Mouse (Mus musculus): ENCODE results near the gene Gramd1b.
A peak's percentile ranks its signal among the peaks of the same experiment; 100 is the strongest.

The Gramd1b gene

GRCm38 (mm10) chr9:40332326-40332725 is 198.9 kb downstream of the Gramd1b start:
- no peak for DNase-seq

GRCm38 (mm10) chr9:40331411-40332286 is 199.5 kb downstream of the Gramd1b start:
- DNase-seq: no peak

GRCm38 (mm10) chr9:40330609-40331382 is 200.4 kb downstream of the Gramd1b start:
- DNase-seq: peak; percentile 46 to 53

- DNase-seq: no peak
Observed at GRCm38 (mm10) chr9:40326260-40326915, 204.8 kb downstream of the Gramd1b start.

- DNase-seq: no peak
Observed at GRCm38 (mm10) chr9:40324826-40325225, 206.4 kb downstream of the Gramd1b start.

GRCm38 (mm10) chr9:40324232-40324792 is 206.9 kb downstream of the Gramd1b start:
- DNase-seq: no peak

GRCm38 (mm10) chr9:40323773-40324172 is 207.4 kb downstream of the Gramd1b start:
- no peak for DNase-seq

DNA sequence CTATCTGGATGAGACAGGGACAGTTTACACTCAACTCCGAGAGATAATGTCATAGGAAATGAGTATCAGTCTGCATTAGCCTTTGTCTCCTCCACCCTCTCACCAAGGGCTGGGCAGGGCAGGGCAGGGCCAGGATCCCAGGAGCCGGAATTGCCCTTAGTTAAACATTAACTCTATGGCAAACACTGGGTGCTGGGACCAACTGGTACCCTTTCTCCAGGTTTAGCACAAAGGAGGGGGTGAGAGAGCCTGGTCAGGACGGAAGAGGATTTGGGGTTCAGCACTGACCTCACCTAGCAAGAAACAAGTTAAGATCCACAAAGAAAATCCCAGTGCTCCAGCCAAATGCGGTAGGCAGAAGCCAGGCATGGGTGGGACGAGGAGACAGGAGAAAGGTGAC is 208.0 kb downstream of the Gramd1b start:
- DNase-seq: no peak

DNA sequence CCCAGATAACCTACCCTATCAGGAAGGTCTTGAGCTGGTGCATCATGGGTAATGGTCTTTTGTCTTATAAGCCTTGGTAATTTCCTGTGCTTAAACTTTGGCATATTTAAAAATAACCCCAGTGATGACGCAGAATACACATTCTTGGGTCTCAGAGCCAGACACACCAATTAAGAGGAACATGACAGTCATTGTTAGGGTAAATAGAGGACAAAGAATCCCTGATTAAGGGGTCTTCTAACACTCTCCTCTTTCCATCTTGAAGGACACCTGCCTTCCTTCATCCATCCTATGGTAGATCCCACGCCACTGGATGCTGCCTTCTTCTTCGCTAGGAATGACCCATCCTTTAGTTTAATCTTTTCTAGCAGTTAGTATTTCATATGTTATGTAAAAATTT is 208.8 kb downstream of the Gramd1b start:
- no peak for DNase-seq

DNA sequence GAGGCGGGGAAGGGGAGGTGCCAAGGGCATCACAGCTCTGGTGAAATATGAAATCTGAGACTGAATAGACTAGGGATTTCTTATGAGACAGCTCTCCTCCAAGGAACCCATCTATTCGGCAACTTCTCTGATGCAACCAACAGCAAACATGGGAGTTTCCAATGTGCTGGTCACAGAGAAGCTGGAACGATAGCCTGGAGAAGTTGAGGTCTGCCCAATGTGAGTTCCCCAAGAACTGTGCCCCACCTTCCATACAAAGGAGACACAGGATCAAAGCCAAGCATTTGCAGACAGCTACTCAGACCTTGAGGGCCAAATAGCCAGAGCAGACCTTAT is 209.5 kb downstream of the Gramd1b start:
- DNase-seq: no peak

GRCm38 (mm10) chr9:40320879-40321667 is 210.1 kb downstream of the Gramd1b start:
- peak; percentile 34 to 36 for DNase-seq

GRCm38 (mm10) chr9:40320405-40320804 is 210.8 kb downstream of the Gramd1b start:
- DNase-seq: no peak

GRCm38 (mm10) chr9:40318771-40319170 is 212.4 kb downstream of the Gramd1b start:
- no peak for DNase-seq

DNA sequence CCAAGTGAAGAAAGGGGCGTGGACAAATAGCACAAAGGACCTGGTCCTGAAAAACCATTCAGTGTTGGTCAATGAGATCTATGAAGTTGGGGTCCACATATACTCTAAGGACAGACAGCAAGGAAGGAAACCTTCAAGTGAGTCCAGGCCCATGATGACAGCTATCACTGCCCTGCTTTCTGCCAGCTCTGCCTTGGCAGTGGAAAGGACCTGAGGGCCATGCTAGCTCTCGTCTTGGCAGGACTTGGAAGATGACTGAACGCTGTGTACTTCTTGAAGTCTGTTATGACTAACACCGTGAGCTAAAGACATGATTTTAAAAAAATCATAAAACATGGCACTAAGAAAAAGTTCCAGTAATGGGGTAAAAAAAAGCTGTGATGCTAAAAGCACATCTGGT is 213.4 kb downstream of the Gramd1b start:
- no peak for DNase-seq

DNA sequence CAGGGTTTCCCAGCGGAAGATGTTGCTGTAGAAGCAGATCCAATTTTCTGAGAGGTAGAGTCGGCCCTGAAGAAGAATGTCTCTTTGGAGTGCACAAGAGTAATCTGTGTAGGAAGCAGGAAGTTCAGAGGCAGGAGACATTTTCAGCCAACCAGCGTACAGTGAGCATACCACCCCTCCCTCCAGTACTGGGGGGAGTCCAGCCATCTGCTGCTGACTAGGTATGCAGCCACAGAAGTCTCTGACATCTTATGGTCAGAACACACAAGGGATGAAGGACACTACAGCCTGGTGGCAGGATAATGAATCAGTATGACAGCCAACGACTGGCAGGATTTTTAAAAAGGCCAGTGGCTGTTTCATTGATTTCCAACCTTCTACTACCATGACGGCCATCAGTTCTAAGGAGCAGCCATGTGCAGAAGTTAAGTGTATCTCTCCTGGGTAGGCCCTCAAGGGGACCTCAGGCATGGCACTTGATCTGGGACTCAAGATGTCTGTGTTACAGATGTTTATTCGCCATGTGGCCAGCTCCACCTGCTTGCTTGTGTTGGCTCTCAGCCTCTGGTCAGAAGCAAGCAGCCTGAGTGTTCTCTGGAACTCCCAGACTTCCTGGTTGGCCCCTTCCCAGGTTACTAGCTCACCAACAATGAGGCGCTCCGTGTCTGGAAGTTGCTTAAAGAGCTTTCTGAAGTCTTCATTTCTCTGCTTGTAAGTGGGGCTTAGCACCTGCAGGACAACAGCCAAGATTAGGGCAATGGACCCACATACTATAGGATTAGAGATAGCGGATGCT is 214.1 kb downstream of the Gramd1b start:
- DNase-seq: no peak

DNA sequence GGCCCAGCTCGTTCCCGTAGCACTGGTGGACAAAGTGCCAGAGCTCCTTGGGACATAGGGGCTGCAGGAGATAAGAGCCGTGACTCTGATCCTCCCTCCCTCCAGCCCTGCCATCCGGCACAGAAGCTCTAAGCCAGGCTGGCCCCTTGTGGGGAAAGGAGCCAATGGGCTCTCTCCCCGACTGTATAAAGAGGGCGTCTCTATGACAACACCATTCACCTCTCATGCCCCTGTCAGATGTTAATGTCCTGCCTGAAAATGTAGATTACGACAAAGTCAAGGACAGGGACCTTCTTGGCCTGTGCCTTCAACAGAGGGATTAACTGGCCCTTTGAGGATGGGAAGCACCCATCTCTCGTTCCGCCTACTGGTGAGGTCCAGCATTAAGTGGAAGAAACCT is 219.4 kb downstream of the Gramd1b start:
- DNase-seq: no peak

DNA sequence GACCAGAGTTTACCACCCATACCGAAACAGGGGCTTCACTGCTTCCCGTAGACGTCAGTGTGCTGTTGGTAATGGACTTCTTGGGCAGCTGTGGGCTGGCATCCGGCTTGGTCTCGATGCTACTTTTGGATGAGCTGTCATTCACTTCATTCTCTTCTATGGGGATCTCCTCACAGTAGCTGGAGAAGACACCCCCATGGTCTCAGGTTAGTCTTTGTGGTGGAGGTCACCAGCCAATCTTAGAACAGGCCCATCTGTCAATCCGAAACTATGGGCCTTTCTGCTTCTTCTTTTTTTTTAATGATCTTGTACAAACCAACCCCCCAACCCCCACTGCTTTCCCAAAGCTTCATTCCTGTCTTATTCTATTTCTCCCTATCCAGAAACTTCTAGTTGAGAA is 221.3 kb downstream of the Gramd1b start:
- DNase-seq: no peak

DNA sequence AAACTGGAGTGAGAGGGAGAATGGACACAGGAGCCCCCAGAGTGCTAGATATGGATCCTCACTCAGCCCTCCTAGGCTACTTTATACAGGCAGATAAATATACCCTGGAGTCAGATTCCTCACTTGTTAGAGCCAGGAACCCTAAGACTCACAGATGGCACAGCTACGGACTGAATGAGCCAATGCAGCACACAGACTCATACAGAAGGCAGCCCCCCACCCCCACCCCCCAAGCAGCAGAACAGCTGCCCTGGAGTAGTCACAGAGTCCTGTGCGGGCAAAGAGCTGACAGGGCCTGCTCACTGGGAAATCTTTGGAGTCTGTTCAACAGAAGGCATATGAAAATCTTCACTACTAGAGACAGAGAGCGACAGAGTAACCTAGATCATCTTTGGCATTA is 223.9 kb downstream of the Gramd1b start:
- DNase-seq: no peak

GRCm38 (mm10) chr9:40304243-40304642 is 226.9 kb downstream of the Gramd1b start:
- no peak for DNase-seq

DNA sequence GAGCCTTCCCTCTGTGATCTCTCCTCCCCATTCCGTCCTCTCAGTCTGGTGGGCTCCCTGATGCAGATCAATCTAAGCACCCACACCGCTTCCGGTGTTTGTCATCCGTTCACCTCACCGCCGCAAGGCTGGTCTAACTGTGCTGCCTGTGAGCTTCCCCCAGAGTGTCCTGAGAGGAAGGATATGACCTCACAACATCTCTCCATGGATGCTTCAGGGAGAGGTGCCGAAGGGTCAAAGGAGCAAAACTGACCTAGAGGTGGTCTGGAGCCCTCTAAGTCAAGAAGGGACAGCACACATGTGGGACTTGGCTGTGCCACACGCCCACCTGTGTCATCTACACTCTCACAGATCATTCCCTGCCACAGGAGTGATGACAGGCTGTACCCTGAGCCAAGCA is 228.8 kb downstream of the Gramd1b start:
- no peak for DNase-seq

GRCm38 (mm10) chr9:40301475-40301874 is 229.7 kb downstream of the Gramd1b start:
- DNase-seq: no peak

Data from thymus, adult 18-20 months (tissue).